Mouse (Mus musculus) CH12.LX (cell line): ENCODE data around the gene AC131692.1.

ENCODE experiments used
- CTCF ChIP-seq, 2 experiments: IDR thresholded peaks in 1 of 2; conservative IDR thresholded peaks in 1 of 2; 2 replicates each; pipeline ENCODE4 v1.5.1; 2011 to 2012; ENCODE audit warnings: low read depth in 2 of 2, low read length in 2 of 2, improper control_type of control experiment in 1 of 2, inconsistent platforms in 1 of 2, mild to moderate bottlenecking in 1 of 2, moderate library complexity in 1 of 2
- E2F4 ChIP-seq: IDR thresholded peaks from 2 replicates; pipeline ENCODE4 v1.6.1; 2011; ENCODE audit warnings: low read depth, low read length, improper control_type of control experiment; ENCODE audit not compliant: insufficient replicate concordance
- MAX ChIP-seq: IDR thresholded peaks from 2 replicates; pipeline ENCODE4 v1.6.1; 2011; ENCODE audit warnings: low read length, improper control_type of control experiment
- POLR2A ChIP-seq: IDR thresholded peaks from 2 replicates; pipeline ENCODE4 v1.6.1; 2011; ENCODE audit warnings: low read depth, mild to moderate bottlenecking, improper control_type of control experiment, low read length
- POLR2AphosphoS2 ChIP-seq: IDR thresholded peaks from 2 replicates; pipeline ENCODE4 v1.6.1; 2011; ENCODE audit warnings: low read depth, low read length, improper control_type of control experiment
- TBP ChIP-seq: conservative IDR thresholded peaks from 2 replicates; pipeline ENCODE4 v1.6.1; 2011; ENCODE audit warnings: low read depth, low read length, improper control_type of control experiment
- USF2 ChIP-seq: conservative IDR thresholded peaks from 2 replicates; pipeline ENCODE4 v1.6.1; 2011; ENCODE audit warnings: low read depth, low read length, improper control_type of control experiment
- ZMIZ1 ChIP-seq: IDR thresholded peaks from 2 replicates; pipeline ENCODE4 v1.6.1; 2012; ENCODE audit warnings: low read depth, mild to moderate bottlenecking, inconsistent platforms, low read length, improper control_type of control experiment

DNA sequence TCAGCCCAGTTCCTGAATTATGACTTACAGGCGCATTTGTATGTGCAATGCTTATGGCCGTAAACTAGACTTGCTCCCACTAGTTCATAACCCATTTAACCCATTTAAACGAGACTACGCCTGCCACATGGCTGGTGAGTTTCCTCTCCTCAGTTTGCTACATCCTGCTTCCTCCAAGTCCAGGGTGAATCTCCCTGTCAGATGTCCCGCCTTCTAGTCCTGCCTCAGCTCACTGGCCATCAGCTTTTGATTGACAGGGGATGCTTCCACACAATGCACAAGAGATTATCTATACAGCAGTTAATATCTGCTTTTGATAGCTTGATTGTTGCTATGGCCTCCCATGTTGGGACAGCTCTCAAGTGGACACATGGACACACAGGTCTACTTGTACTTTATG is 39.9 kb upstream of the AC131692.1 start:
- TF ChIP-seq E2F4 (no peak), POLR2A (no peak), MAX (no peak), TBP (no peak), CTCF (conservative IDR thresholded peaks at IDR 0.05 in 1 of 2, IDR thresholded peaks at IDR 0.05 in 1 of 2; ENCODE audit: low read depth in 2 of 2, low read length in 2 of 2) (no peak), USF2 (no peak; the same call in 1 of the 2 replicates), ZMIZ1 (peak; percentile 37; the same call in 1 of the 2 replicates), POLR2AphosphoS2 (no peak)
